Mouse (Mus musculus) heart, adult 18-20 months (tissue): ENCODE results near the gene Map1b. TPM values are rescaled to one million over a fixed set of nuclear protein-coding genes. Genes with fewer than 3 reads are reported as not detected.

Experiments
- total RNA-seq, 2 experiments: library from RNA; stranded (reverse); gene quantifications; 2 replicates each; pipeline ENCODE4 v1.2.3; 2021

Map1b gene
- total RNA-seq, 2 experiments from 2014 or later, result 9.9 to 10.8 TPM

Other genes starting within 250 kb of the Map1b start
- 10 to 100 TPM; 55.4 to 60.7 TPM for gene Ptcd2, start 171.8 kb downstream of the Map1b start, total RNA-seq
- 10 to 100 TPM; 49.5 to 50.0 TPM for gene Mrps27, start 171.8 kb downstream of the Map1b start, total RNA-seq